Mouse (Mus musculus) megakaryocyte, embryonic 14.5 days (primary cell): ENCODE results near the gene Trim46. TPM values are rescaled to one million over a fixed set of nuclear protein-coding genes. Genes with fewer than 3 reads are reported as not detected.
A peak's percentile ranks its signal among the peaks of the same experiment; 100 is the strongest.

Source experiments
- H3K27me3 ChIP-seq: replicated peaks from 2 replicates; pipeline ENCODE3; 2012; ENCODE audit warnings: inconsistent platforms
- H3K36me3 ChIP-seq: replicated peaks from 2 replicates; pipeline ENCODE3; 2012; ENCODE audit warnings: low read length, inconsistent platforms, mixed read lengths
- H3K4me1 ChIP-seq: 2 replicates; pipeline ENCODE4 v1.6.1; 2012; ENCODE audit warnings: inconsistent platforms
- H3K4me3 ChIP-seq: replicated peaks from 2 replicates; pipeline ENCODE3; 2012; ENCODE audit warnings: moderate library complexity, mild to moderate bottlenecking, inconsistent platforms
- H3K9me3 ChIP-seq: 2 replicates; pipeline ENCODE4 v1.6.1; 2012; ENCODE audit warnings: inconsistent platforms
- FLI1 ChIP-seq: IDR thresholded peaks from 2 replicates; pipeline ENCODE4 v1.6.1; 2012; ENCODE audit warnings: low read length, inconsistent platforms, mixed read lengths
- GATA1 ChIP-seq: IDR thresholded peaks from 3 replicates; pipeline ENCODE4 v1.6.1; 2012; ENCODE audit warnings: mixed read lengths, low read length, inconsistent platforms, borderline replicate concordance
- polyA plus RNA-seq: library from polyadenylated mRNA; stranded (reverse); fragments of >175 nt; gene quantifications from 2 replicates; pipeline ENCODE4 v1.2.3, GENCODE M21; 2012; ENCODE audit warnings: low replicate concordance; ENCODE audit not compliant: insufficient read depth

The Trim46 gene
- polyA plus RNA-seq, 1 experiment, result 2.1 TPM

GRCm38 (mm10) chr3:89251365-89251895, 5.3 kb upstream of the Trim46 start:
- Histone ChIP-seq H3K36me3 (peaks cover 19% of the 10 kb centered on the region), H3K4me3 (peak overlapping the region; percentile 85), H3K27me3 (peaks cover 19% of the 10 kb centered on the region), H3K4me1 (peaks cover 60% of the 10 kb centered on the region), H3K9me3 (peaks cover 7% of the 10 kb centered on the region)
- TF ChIP-seq GATA1 (no peak), FLI1 (no peak)

GRCm38 (mm10) chr3:89250435-89251040, 4.4 kb upstream of the Trim46 start:
- Histone ChIP-seq H3K4me1 (peaks cover 61% of the 10 kb centered on the region), H3K27me3 (peaks cover 19% of the 10 kb centered on the region)

GRCm38 (mm10) chr3:89247466-89247865, 1.4 kb upstream of the Trim46 start:
- Histone ChIP-seq H3K9me3 (no peaks in the 10 kb centered on the region), H3K36me3 (peaks cover 19% of the 10 kb centered on the region), H3K4me1 (peaks cover 88% of the 10 kb centered on the region), H3K27me3 (peaks cover 11% of the 10 kb centered on the region), H3K4me3 (peak overlapping the region; percentile 95)
- TF ChIP-seq FLI1 (no peak), GATA1 (no peak)

More at GRCm38 (mm10) chr3:89250435-89251040, 4.4 kb upstream of the Trim46 start:
- Histone ChIP-seq H3K9me3 (peaks cover 7% of the 10 kb centered on the region), H3K4me3 (peak overlapping the region; percentile 85), H3K36me3 (peaks cover 19% of the 10 kb centered on the region)
- no peak for TF ChIP-seq GATA1
- TF ChIP-seq FLI1, result no peak

- H3K27me3 ChIP-seq, result no peaks in the 10 kb centered on the region
- H3K4me3 ChIP-seq, result peak within 1 kb of the TSS; percentile 95
- H3K4me1 ChIP-seq, result peaks cover 80% of the 10 kb centered on the region
- H3K9me3 ChIP-seq, result no peaks in the 10 kb centered on the region
- TF ChIP-seq GATA1 (no peak), FLI1 (no peak)
- peaks cover 26% of the 10 kb centered on the region for H3K36me3 ChIP-seq
These were observed 379 bp downstream of the Trim46 start, which contains the start of gene Krtcap2 for GRCm38 (mm10) chr3:89245688-89246171. Gene Krtcap2, plus strand, starts transcription at chr3:89245966.

DNA sequence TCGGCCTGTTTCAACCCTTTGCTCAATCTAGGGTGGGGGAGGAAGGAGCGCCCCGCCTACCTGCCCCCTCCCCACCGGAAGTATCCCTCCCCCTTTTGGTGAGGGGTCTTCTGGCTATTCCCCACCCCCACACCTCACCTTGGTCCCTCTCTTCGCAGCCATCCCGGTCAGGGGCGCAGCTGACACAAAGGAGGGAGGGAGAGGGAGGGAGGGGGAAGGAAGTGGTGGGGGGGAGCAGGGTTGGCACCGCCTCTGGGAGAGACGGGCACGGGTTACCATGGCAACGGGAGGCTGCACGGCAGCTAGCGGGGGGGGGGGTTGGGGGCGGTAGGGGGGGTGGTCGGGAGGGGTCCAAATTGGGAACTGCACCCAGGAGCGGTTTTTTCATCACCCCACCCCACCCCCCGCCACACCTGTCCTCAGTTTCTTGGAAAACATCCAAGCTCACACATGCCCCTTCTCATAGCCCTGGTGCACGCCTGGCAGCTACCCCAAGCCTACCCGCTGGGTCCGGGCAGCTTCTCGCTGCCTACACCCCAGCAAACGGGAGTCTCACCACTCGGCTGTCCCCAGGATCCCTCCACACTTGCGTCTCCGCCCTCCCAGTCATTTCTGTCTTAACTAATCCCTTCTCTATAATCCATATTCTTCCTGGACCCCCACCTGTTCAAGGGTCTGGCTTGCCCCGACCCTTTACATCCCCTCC, 974 bp downstream of the Trim46 start:
- Histone ChIP-seq H3K27me3 (no peaks in the 10 kb centered on the region), H3K9me3 (no peaks in the 10 kb centered on the region), H3K4me1 (peaks cover 74% of the 10 kb centered on the region), H3K4me3 (peak overlapping the region; percentile 95), H3K36me3 (peaks cover 26% of the 10 kb centered on the region)
- TF ChIP-seq FLI1, result no peak
- TF ChIP-seq GATA1, result no peak

DNA sequence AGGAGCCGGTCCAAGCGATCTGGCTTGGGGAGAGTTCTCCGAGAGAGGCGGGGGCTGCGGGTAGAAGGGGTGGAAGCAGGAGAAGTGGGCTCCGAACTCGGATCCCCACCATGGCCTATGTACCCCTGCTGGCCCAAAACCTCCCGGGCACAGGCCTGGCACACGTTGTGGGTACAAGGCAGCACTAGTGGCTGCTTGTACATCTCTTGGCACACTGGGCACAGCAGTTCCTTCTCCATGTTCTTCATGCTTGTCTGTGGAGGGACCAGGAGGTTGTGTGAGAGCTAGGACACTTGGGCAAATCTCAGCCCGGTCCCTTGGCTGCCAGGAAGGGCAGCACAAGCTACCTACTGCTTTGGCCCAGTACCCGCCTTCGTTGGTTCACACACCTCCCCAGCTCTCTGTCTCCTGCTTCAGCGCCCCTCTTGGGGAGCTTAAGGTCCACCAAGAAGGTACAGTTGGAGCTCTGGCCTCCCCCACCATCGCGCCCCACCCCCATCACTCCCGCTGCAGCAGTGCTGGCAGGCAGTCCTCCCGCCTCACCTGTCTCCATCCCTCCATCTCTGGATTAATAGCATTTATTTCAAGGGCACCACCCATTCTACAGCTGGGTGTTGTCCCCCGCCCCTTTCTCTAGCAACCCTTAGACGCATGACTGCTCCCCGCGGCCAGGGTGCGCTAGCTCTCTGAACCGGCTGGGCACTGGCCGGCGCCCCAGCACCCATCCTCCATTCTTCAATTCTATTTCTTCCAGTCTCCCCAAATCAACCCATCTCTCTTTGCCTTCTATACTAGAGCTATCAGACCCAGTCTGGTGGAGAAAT, 1.7 kb downstream of the Trim46 start:
- Histone ChIP-seq H3K4me3 (peak overlapping the region; percentile 95), H3K4me1 (peaks cover 67% of the 10 kb centered on the region), H3K36me3 (peaks cover 20% of the 10 kb centered on the region), H3K9me3 (no peaks in the 10 kb centered on the region), H3K27me3 (no peaks in the 10 kb centered on the region)
- no peak for TF ChIP-seq FLI1
- no peak for TF ChIP-seq GATA1

DNA sequence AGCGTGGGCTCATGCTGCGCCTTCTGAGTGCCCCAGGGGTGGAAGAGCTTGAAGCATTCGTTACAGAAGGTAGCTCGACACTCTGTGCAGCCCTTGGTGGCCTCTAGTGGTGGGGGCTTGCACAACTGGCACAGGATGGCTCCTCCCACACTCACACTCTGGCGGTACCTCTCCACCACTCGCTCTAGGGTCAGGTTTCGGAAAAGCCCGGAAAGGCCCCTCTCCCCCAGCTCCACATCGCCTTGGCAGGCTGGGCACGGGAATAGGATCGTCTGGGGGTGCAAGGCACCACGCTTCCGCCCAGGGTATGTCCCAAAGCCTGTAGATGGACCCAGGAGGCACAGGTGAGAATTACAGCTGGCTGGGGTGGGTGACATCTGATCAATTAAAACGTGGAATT, 2.5 kb downstream of the Trim46 start:
- TF ChIP-seq FLI1 (no peak), GATA1 (no peak)
- Histone ChIP-seq H3K4me1 (peaks cover 69% of the 10 kb centered on the region), H3K27me3 (peaks cover 6% of the 10 kb centered on the region), H3K36me3 (peaks cover 21% of the 10 kb centered on the region), H3K4me3 (peak overlapping the region; percentile 50), H3K9me3 (no peaks in the 10 kb centered on the region)

DNA sequence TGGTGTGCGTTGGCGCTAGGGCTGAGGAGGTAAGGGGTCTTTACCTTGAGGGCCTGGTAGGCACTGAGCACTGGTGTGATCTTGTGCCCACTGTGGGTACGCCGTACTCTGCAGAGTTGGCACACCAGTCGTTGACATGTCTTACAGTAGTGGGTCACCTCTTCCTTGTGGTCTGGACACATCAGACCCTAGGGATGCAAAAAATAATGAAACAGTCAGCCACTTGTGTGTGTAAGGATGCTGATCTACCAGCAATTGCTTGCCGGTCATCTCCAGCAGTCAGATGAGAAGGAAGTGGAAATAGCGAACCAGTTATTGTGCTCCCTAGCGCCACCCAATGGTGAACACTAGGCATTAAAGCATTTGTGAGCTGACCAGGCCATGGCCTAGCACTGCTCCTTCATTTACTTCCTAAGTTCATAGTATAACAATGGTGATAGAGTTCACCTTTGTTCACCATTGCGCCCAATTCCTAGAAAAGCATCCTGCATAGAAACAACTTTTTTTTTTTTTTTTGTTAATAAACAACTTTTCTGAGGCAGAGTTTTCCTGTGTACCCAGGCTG, 3.7 kb downstream of the Trim46 start:
- Histone ChIP-seq H3K9me3 (no peaks in the 10 kb centered on the region), H3K27me3 (peaks cover 13% of the 10 kb centered on the region), H3K36me3 (peaks cover 24% of the 10 kb centered on the region), H3K4me3 (peak overlapping the region; percentile 8), H3K4me1 (peaks cover 62% of the 10 kb centered on the region)
- TF ChIP-seq GATA1, result no peak
- no peak for TF ChIP-seq FLI1

DNA sequence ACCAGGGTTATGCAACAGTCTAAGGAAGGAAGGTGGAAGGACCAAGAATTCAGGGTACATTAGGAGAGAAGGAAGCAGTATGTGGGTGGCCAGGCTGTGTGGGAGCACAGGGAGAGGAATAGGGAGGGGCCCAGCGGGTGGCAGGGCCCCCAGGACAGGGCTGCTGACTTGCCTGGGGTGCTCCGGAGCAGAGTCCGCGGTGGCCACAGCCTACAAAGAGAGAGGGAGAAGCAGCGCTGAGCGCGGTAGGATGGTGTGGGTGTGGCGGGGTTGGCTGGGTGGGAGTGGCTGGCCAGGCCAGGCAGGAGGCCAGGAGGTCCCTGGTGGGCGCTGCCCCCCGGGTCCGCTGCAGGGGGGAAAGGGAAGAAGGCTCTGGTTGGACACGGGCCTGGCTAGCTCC, 7.6 kb downstream of the Trim46 start:
- no peak overlapping the region for H3K4me3 ChIP-seq
- no peak for TF ChIP-seq FLI1
- no peak for TF ChIP-seq GATA1
- no peaks in the 10 kb centered on the region for H3K9me3 ChIP-seq
- H3K4me1 ChIP-seq, result peaks cover 34% of the 10 kb centered on the region
- peaks cover 34% of the 10 kb centered on the region for H3K36me3 ChIP-seq
- peaks cover 38% of the 10 kb centered on the region for H3K27me3 ChIP-seq
